Mouse (Mus musculus) heart, postnatal 0 days (tissue): ENCODE results near the gene Tnrc18. TPM values are rescaled to one million over a fixed set of nuclear protein-coding genes. Genes with fewer than 3 reads are reported as not detected.

Source experiments
- ATAC-seq: fragments of 200-750 bp; cut with Nextera tagmentation; 2 replicates; pipeline ENCODE4 v1.8.0; 2017; ENCODE audit warnings: low read depth, moderate number of reproducible peaks, moderate library complexity; ENCODE audit not compliant: insufficient read depth
- DNase-seq: peaks from one replicate; pipeline ENCODE4 v3.0.0-alpha.2; 2016; ENCODE audit warnings: low spot score
- H3K27ac ChIP-seq: fragments of 300-500 bp; sonication (generic); 2 replicates; pipeline ENCODE4 v1.5.1; 2014; ENCODE audit warnings: low read depth, mild to moderate bottlenecking
- H3K27me3 ChIP-seq: fragments of 300-500 bp; sonication (generic); 2 replicates; pipeline ENCODE4 v1.6.1; 2014; ENCODE audit warnings: low read length, mixed read lengths; ENCODE audit not compliant: control insufficient read depth, insufficient read depth
- H3K36me3 ChIP-seq: fragments of 300-500 bp; sonication (generic); replicated peaks from 2 replicates; pipeline ENCODE4 v1.6.1; 2014; ENCODE audit warnings: low read length, mixed read lengths; ENCODE audit not compliant: control insufficient read depth, insufficient read depth
- H3K4me1 ChIP-seq: fragments of 300-500 bp; sonication (generic); 2 replicates; pipeline ENCODE4 v1.6.1; 2014; ENCODE audit warnings: antibody characterized with exemption; ENCODE audit not compliant: control insufficient read depth, insufficient read depth
- H3K4me2 ChIP-seq: fragments of 300-500 bp; sonication (generic); 2 replicates; pipeline ENCODE4 v1.6.1; 2014; ENCODE audit warnings: low read depth, mild to moderate bottlenecking, low read length, moderate library complexity
- H3K4me3 ChIP-seq: fragments of 300-500 bp; sonication (generic); 2 replicates; pipeline ENCODE4 v1.5.1; 2014; ENCODE audit warnings: low read depth, low read length
- H3K9ac ChIP-seq: fragments of 300-500 bp; sonication (generic); replicated peaks from 2 replicates; pipeline ENCODE4 v1.6.1; 2014; ENCODE audit warnings: low read depth, low read length, mixed read lengths
- H3K9me3 ChIP-seq: fragments of 300-500 bp; sonication (generic); replicated peaks from 2 replicates; pipeline ENCODE4 v1.6.1; 2016; ENCODE audit warnings: low read length; ENCODE audit not compliant: control insufficient read depth
- CTCF ChIP-seq: IDR thresholded peaks from 2 replicates; pipeline ENCODE4 v1.5.1; 2016; ENCODE audit warnings: antibody characterized with exemption, control low read depth, low read depth
- EP300 ChIP-seq: IDR thresholded peaks from 2 replicates; pipeline ENCODE4 v1.6.1; 2016; ENCODE audit warnings: antibody characterized with exemption, low read depth
- WGBS: fragments of 180-500 bp; shearing (Covaris S2); extraction: QIAGEN DNeasy Blood & Tissue Kit; methylation state at CpG from one replicate; pipeline ENCODE4 v1.1.7; 2014; 5-methylcytosine and 5-hydroxymethylcytosine counted together
- polyA plus RNA-seq: library from polyadenylated mRNA; unstranded; fragments of >200 nt; fragmentation: Nextera tagmentation; extraction: Ambion mirVana; gene quantifications from 2 replicates; pipeline ENCODE4 v1.2.1, GENCODE M21; 2015
- total RNA-seq: library from RNA; depleted of rRNA; stranded (reverse); fragments of >200 nt; gene quantifications from 2 replicates; pipeline ENCODE4 v1.2.3, GENCODE M21; 2014; ENCODE audit warnings: low replicate concordance

Tnrc18 gene
- total and polyA plus RNA-seq, 2 experiments from 2014 or later: 10.4 to 69.3 TPM

DNA sequence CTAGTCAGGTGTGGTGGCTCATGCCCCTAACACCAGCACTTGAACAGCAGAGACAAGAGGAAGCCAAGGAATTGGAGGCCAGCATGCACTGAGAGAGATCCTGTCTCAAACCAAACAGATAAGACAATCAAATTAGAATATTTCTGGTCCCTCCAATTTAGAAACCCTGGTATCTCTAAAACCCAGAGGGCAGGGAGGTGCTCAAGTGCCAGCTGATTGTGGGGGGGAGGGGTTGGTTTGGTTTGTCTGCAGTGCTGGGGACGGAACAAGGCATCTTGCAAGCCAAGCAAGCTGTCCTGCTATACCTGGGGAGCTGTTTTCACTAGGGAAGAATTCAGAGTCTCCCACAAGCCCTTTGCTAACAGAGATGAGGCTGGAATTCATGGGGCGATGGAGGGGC is 15.5 kb downstream of the Tnrc18 start:
- Histone ChIP-seq H3K36me3 (peaks cover 13% of the 10 kb centered on the region), H3K27ac (peak overlapping the region; percentile 57), H3K9me3 (no peaks in the 10 kb centered on the region), H3K27me3 (no peaks in the 10 kb centered on the region), H3K9ac (no peak overlapping the region), H3K4me3 (no peak overlapping the region), H3K4me1 (peaks cover 51% of the 10 kb centered on the region), H3K4me2 (peak overlapping the region; percentile 12; the same call in 1 of the 2 replicates)
- ATAC-seq (no peak), DNase-seq (no peak)
- TF ChIP-seq CTCF (no peak), EP300 (no peak)
- 43% methylated on average over 2 of the region's 2 CpGs for WGBS

DNA sequence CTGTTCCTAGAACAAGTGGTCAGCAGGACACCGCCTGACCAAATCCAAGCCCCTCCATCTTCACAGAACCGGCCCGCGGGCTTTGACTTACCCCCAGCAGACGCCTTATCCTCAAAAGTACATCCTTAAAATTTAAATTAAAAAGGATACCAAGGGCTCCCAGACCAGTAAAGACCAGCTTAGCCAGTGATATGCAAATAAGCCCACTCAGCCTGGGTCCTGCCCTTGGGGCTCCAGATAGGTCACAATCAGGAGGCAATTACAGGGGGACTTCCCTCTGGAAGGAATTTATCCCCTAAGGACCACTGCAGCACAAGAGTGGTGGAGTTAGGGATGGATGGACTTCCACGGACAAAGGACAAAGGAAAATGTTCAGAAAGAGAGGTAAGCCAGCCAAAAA is 16.8 kb downstream of the Tnrc18 start:
- Histone ChIP-seq H3K27me3 (no peaks in the 10 kb centered on the region), H3K36me3 (peaks cover 3% of the 10 kb centered on the region; the same call in 1 of the 2 replicates), H3K27ac (no peak overlapping the region), H3K4me1 (peaks cover 51% of the 10 kb centered on the region), H3K9me3 (no peaks in the 10 kb centered on the region), H3K9ac (0 out of 2 replicates have a peak overlapping the region, but pooled peaks have one; percentile 1), H3K4me2 (no peak overlapping the region), H3K4me3 (no peak overlapping the region)
- DNase-seq: no peak
- TF ChIP-seq EP300 (no peak), CTCF (no peak)
- WGBS: 52% methylated on average over 6 of the region's 6 CpGs
- no peak for ATAC-seq

DNA sequence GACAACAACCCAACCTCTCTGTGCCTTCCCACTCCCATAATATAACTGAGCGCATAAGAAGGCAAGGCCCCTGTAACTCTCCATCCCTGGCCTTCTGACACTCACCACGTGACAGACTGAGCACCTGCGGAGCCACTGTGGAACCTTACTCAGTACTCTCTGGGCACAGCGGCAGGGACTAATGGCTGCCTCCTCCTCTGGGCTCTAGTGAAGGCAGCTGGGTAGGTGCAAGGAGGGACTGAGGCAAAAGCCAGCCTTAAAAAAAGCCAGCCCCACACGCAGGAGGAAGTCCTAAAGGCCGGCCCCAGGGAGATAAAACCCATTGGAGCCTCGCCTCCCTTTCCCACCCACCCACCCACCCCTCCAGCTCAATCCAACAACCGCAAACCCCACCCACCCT is 17.3 kb downstream of the Tnrc18 start:
- no peak overlapping the region for H3K4me2 ChIP-seq
- no peak overlapping the region for H3K9ac ChIP-seq
- H3K36me3 ChIP-seq: no peaks in the 10 kb centered on the region
- no peak overlapping the region for H3K27ac ChIP-seq
- no peaks in the 10 kb centered on the region for H3K27me3 ChIP-seq
- peaks cover 54% of the 10 kb centered on the region for H3K4me1 ChIP-seq
- TF ChIP-seq CTCF: no peak
- TF ChIP-seq EP300: no peak
- no peak overlapping the region for H3K4me3 ChIP-seq
- 32% methylated on average over 8 of the region's 8 CpGs for WGBS
- DNase-seq (no peak), ATAC-seq (no peak)
- no peaks in the 10 kb centered on the region for H3K9me3 ChIP-seq

DNA sequence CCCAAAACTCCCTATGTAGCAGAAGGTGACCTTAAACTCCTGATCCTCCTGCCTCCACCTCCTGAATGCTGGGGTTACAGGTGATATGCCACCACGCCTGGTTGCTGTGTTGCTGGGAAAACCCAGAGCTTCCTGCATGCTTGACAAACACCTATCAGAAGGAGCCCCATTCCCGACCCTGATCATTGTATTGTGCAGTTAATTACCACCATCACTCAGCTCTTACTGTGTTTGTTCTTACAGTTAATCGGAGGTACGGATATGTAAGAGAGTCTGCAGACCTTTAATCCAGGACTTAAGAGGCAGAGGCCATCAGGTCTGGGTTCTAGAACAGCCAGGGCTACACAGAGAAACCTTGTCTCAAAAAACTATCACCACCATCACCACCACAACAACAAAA is 18.2 kb downstream of the Tnrc18 start:
- DNase-seq (no peak), ATAC-seq (no peak)
- no peak overlapping the region for H3K9ac ChIP-seq
- TF ChIP-seq CTCF: no peak
- H3K27me3 ChIP-seq: no peaks in the 10 kb centered on the region
- H3K36me3 ChIP-seq: no peaks in the 10 kb centered on the region
- H3K4me2 ChIP-seq: no peak overlapping the region
- H3K9me3 ChIP-seq: no peaks in the 10 kb centered on the region
- no peak overlapping the region for H3K27ac ChIP-seq
- WGBS: 82% methylated on average over 4 of the region's 4 CpGs
- peaks cover 51% of the 10 kb centered on the region for H3K4me1 ChIP-seq
- no peak overlapping the region for H3K4me3 ChIP-seq

DNA sequence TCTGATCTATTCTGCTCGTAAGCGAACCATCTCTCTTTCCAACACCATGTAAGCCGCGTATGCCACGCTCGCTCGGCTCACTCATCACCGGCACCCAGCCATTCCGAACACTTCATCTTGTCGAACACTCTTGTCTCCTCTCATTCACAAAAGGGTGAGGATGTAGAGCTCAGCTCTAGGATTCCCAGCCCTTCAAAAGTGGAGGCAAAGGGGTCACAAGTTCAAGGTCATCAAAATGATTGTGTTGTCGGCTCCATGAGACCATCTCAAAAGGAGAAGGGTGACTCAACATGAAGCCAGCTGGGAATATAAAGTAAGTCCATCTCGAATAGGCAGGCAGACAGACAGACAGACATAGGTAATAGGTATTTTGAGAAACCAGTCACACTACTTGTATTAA is 19.3 kb downstream of the Tnrc18 start:
- no peak overlapping the region for H3K4me3 ChIP-seq
- WGBS: 39% methylated on average over 12 of the region's 12 CpGs
- DNase-seq (no peak), ATAC-seq (0 out of 2 replicates have a peak, but pooled peaks have one; percentile 14)
- 0 out of 2 replicates have a peak overlapping the region, but pooled peaks have one; percentile 26 for H3K9ac ChIP-seq
- H3K27me3 ChIP-seq: no peaks in the 10 kb centered on the region
- no peaks in the 10 kb centered on the region for H3K9me3 ChIP-seq
- H3K4me1 ChIP-seq: peaks cover 52% of the 10 kb centered on the region
- TF ChIP-seq EP300 (no peak), CTCF (no peak)
- no peaks in the 10 kb centered on the region for H3K36me3 ChIP-seq
- H3K27ac ChIP-seq: peak overlapping the region; percentile 44
- H3K4me2 ChIP-seq: peak overlapping the region; percentile 37

DNA sequence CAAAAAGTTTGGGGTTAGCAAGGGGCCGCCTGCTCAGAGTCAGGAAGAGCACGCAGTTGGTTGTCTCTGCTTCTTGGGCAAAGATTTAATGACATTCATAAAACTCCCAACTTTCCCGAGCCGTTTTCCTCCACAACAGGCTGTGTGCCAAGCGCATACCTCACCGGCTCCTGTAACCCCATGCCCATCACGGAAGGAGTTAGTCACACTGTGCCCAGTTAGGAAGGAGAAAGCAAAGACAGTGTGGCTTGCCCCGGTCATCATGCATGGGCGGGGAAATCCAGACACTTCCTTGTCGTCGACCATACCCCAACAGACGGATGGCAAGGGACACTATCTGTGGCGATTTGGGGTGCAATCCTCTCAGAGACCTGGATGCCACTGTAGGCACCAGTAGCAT is 19.8 kb downstream of the Tnrc18 start:
- ATAC-seq (0 out of 2 replicates have a peak, but pooled peaks have one; percentile 30), DNase-seq (no peak)
- Histone ChIP-seq H3K27me3 (no peaks in the 10 kb centered on the region), H3K27ac (peak overlapping the region; percentile 44), H3K4me2 (peak overlapping the region; percentile 37; the same call in 1 of the 2 replicates), H3K9ac (0 out of 2 replicates have a peak overlapping the region, but pooled peaks have one; percentile 26), H3K4me1 (peaks cover 49% of the 10 kb centered on the region), H3K9me3 (no peaks in the 10 kb centered on the region), H3K4me3 (no peak overlapping the region), H3K36me3 (no peaks in the 10 kb centered on the region)
- no peak for TF ChIP-seq EP300
- TF ChIP-seq CTCF: no peak
- WGBS: 42% methylated on average over 13 of the region's 13 CpGs
